Comparison of ENCODE assay signal across 18 mouse cellular contexts in genomic region chr16:63642641-63643040, GRCm38 (mm10).
"Had no signal": no experiment of that assay in that cellular context is flagged by ENCODE, and none has a peak within 500 bp of the region (broad histone marks: within the 10 kb centered on the region; RNA-seq: fewer than 3 reads in every experiment).

No protein-coding gene starts in this region.

- H3K36me3 ChIP-seq: intestine, embryonic 15.5 days; limb, embryonic 12.5 days; liver, embryonic 13.5 days; midbrain, embryonic 12.5 days; midbrain, embryonic 15.5 days; neural tube, embryonic 13.5 days; stomach, embryonic 15.5 days had no signal

- ATAC-seq: intestine, embryonic 15.5 days; midbrain, embryonic 15.5 days had no signal

- H3K4me2 ChIP-seq: intestine, embryonic 15.5 days; limb, embryonic 12.5 days; liver, embryonic 13.5 days; midbrain, embryonic 12.5 days; midbrain, embryonic 15.5 days; neural tube, embryonic 13.5 days; stomach, embryonic 15.5 days had no signal

- H3K27ac ChIP-seq: intestine, embryonic 15.5 days; left cerebral cortex, adult 2 months; limb, embryonic 12.5 days; liver, embryonic 13.5 days; midbrain, embryonic 12.5 days; midbrain, embryonic 15.5 days; neural tube, embryonic 13.5 days; stomach, embryonic 15.5 days had no signal

- H3K4me1 ChIP-seq: intestine, embryonic 15.5 days; liver, embryonic 13.5 days; midbrain, embryonic 15.5 days; stomach, embryonic 15.5 days had no signal

- H3K9me3 ChIP-seq: intestine, embryonic 15.5 days; limb, embryonic 12.5 days; liver, embryonic 13.5 days; midbrain, embryonic 12.5 days; midbrain, embryonic 15.5 days; neural tube, embryonic 13.5 days; stomach, embryonic 15.5 days had no signal

- DNase-seq: kidney, adult 11 months; kidney, postnatal 10 days; layer of hippocampus, postnatal 36 days; liver, embryonic 13.5 days; lung, adult 2 months; lung, postnatal 14 days; lung, postnatal 4 days; retina, postnatal 1 day; right cerebral cortex, postnatal 25 days; spleen, adult 18-20 months; thymus, postnatal 25 days had no signal

- H3K27me3 ChIP-seq: intestine, embryonic 15.5 days; limb, embryonic 12.5 days; liver, embryonic 13.5 days; midbrain, embryonic 12.5 days; midbrain, embryonic 15.5 days; neural tube, embryonic 13.5 days; stomach, embryonic 15.5 days had no signal

- H3K9ac ChIP-seq: intestine, embryonic 15.5 days; limb, embryonic 12.5 days; liver, embryonic 13.5 days; midbrain, embryonic 12.5 days; midbrain, embryonic 15.5 days; neural tube, embryonic 13.5 days; stomach, embryonic 15.5 days had no signal

- H3K4me3 ChIP-seq: intestine, embryonic 15.5 days; left cerebral cortex, adult 2 months; limb, embryonic 12.5 days; liver, embryonic 13.5 days; midbrain, embryonic 12.5 days; midbrain, embryonic 15.5 days; neural tube, embryonic 13.5 days; stomach, embryonic 15.5 days had no signal
